Mouse (Mus musculus): Measurements from ENCODE around the gene 9530077C05Rik.
"Not testable (repeated sequence)": the region's sequence is repeated elsewhere in the genome, so short reads cannot be mapped to it uniquely, and the experiment has no call there.

The 9530077C05Rik gene

DNA sequence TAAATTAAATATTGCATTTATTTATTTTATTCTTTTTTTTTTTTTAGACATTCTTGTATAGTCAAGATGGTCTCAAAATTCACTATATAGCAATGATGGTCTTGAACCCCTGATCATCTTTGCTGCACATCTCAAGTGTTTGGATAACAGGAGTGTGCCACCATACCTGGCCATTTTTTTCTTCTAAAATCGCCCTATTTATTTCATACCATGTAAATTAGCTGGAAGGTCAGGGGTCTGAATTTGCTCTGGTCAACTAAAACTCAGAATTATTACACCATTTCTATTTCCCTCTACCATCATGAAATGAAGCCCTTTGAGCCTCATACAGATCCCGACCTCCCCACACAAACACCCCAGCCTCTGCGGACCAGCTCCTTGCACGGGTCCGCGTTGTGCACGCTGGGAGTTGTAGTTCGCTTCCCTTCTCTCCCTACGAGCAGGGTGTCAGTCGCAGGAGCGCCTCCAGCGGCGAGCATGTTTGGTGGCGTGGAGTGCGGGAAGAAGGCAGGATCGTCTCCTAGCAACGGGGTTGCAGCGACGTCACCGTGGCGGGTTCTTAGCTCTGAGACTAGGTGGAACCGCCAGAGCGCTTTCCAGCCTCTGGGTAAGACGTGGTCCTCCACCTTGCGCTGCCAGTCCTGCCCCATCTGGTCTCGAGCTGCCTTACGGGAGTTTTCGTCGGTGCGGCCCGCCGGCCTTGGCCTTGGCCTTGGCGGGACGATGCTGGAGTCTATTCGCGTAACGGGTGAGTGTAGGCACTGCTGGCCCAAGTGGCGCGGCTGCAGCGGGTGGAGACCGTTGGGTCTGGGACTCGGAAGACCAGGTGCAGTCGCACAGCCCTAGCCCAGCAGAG is at the start of gene 9530077C05Rik:
9530077C05Rik (plus strand) TSS at position 512 of the 856 bp plus-strand sequence.
- peak; percentile 93 for DNase-seq (ENCODE audit: low spot score)

DNA sequence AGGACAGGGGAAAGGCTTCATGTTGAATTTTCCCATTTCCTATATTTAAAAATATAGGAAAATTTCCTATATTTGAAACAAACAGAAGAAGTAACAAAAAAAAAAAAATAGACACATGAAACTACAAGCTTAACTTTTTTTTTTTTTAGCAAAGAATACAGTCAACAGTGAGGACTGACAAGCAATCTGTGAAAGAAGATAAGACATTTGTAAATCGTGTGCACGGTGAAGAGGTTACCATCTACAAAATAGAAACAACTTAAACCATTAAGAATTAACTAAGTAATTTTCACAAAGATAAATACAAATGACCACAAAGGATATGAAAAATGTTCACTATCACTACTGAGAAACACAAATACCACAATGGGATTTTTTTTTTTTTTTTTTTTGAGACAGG is 45.1 kb upstream of the 9530077C05Rik start:
- DNase-seq (ENCODE audit: low spot score), result no peak

DNA sequence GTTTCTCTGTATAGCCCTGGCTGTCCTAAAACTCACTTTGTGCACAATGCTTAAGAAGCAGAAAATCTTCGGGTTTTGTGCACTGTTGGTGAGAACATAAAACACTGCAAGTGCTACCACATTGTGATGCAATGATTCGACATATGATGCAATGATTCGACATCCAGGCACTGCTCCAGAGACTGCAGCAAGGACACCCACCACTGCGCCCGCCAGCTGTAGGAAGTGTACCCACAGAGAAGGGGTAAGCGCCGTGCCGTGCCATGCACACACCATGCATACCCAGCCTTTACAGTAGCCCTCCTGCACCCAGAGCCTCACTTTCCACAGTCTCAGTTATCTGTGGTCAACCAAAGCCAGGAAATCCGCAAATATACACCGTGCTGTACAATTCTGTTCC is 44.7 kb upstream of the 9530077C05Rik start:
- DNase-seq (ENCODE audit: low spot score), result no peak

DNA sequence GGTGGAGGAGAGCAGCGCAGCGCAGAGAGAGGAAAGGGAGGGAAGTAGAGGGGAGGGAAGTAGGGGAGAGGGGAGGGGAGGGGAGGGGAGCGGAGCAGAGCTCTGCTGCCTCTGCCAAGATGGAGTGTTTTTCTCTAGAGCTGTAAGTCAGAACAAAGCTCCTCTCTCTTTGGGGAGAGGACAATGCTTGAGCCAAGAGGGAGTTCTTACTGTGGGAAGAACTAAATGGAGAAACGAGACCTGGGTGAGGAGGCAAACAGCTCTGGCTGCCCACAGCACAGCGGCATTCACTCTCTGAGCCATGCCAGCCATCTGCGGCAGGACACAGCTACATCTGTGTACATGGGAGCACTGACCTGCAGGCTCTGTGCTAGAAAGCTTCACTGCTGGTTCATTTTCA is 43.3 kb upstream of the 9530077C05Rik start:
- DNase-seq (ENCODE audit: low spot score), result no peak

DNA sequence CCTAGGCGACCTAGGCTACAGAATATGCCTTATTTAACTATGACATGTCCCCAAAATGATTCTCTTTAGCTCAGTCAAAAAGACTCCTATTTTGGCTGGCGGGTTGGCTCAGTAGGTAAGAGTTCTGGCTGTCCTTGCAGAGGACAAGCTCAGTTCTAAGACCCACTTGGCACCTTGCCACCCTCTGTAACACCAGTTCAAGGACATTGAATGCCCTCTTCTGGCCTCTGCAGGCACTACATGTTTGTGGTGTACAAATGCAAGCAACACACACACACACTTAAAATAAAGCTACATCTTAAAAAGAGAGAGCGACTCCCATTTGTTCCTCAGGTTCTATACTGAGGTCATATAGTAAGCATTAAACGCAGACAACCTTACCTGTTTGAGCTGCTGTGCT is 38.6 kb upstream of the 9530077C05Rik start:
- no peak for DNase-seq (ENCODE audit: low spot score)

DNA sequence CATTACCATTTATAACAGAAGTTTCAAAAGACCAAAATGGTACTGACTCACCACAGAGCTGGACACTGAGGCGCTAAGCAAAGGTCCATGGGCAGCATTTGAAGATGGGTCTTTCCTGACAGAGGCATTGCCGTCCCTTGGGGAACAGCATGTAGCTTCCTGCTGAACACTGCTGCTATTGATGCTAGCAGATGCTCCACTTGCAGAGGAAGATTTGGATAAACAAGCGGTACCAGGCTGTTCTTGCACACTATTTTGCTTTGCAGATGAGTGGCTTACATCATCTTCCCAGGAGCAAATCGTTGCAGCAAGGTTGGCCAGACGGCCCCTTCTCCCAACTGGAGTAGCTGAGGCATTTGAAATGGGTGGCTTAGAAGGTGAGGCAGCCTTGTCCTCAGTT is 35.2 kb upstream of the 9530077C05Rik start:
- no peak for DNase-seq (ENCODE audit: low spot score)

DNA sequence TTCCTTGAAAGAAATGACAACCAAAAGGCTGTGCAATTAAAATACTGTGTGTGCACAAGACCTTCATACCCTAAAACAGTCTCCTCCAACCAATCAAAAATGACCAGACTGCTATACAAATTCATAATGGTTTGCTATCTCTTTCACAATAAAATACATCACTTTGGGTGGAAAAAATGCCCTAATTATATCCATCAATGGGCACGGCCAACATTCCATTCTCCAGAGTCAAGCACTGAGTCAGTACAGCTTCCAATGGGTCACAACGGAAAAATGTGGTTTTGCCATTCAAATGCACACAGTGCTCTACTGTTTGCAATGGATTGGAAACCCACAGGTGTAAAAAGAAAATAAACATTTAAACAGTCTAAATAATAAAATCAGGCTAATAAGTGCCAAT is 25.4 kb upstream of the 9530077C05Rik start:
- no peak for DNase-seq (ENCODE audit: low spot score)

DNA sequence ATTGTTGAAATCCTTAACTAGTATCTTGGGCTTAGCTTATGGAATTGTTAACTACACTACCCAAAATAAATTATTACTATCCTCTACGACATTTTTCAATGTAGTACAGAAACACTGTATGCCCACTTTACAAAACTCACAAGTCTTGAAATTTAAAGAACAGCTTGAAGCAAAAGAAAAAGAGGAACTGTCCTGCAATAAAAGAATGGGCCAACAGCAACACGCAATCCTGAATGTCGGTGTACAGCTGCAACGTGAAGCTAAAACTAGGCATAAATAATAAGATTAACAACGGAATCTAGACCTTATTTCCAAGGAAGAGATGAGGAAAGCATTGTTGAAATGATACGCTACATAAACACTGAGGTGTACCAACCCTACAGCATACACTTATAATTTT is 23.4 kb upstream of the 9530077C05Rik start:
- no peak for DNase-seq (ENCODE audit: low spot score)

DNA sequence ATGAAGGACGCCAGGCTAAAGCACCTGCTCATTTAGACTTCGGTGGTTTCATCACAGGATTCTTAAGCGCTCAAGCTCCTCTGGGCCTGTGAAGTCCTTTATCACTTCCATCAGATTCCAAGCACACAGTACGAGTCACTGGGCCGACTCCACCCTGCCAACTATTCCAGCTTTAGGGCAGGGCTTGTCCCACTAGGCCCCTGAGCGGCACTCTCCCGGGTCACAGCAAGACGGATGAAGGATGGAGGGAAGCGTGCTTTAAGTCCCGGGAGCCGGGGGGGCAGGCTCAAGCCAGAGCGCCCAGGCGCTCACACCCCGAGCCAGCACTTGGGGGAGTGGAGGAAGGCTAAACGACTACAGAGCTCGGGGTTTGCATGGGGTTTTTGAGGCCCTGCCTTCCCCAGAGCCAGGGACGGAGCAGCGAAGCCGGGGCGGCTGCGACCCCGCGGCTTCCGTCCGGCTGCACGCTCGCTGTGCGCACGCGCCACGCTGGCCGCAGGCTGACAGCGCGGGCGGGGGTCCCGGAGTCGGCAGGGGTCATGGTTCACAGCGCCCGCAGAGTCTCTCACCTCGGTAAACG is 22.8 kb upstream of the 9530077C05Rik start:
- no peak for DNase-seq (ENCODE audit: low spot score)

DNA sequence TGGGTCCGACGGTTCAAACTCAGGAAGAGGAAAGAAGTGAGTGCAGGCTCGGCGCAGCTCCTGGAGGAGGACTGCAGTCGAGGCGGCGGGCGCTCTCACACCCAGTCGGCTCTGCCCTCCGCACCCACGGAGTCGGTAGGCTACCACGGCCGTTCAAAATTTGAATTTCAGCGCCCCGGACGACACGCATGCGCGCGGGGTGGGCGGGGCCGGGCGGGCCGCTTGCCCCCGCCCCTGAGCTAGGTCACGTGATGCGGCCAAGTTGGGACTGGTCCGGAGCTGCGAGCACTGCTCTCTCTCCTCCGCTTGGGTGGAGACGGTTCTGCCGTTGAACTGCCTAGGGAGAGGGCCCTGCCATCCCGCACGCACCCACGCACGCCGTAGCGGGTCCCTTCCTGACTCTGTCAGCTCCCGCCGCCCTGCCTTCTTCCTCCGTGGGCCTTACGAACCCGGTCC is 22.3 kb upstream of the 9530077C05Rik start, which contains the start of gene Anln:
Anln (minus strand) TSS at position 168 of the 456 bp plus-strand sequence.
- DNase-seq (ENCODE audit: low spot score), result peak; percentile 86

DNA sequence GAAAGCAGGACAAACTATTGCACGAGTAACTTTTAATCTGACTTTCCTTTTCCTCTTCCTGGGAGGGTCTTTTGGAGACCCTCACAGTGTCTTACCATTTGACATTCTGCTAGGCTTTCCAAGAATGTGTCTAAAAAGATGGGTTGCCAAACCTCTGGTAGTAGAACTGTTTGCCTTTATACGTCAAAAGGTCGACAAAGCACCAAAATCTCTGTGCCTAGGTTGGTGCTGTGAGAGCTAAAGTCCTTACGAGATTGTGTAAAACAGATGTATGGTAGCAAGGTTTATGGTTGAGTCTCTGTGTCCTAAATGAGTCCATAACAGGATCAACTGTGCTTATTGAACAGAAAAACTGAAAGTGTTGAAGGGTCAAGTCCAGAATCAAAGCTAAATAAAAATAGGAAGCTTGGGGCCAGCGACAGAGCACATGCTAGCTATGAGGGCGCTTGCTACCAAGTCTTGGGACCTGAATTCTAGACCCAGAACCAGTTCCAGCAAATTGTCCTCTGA is 21.5 kb upstream of the 9530077C05Rik start:
- no peak for DNase-seq (ENCODE audit: low spot score)

DNA sequence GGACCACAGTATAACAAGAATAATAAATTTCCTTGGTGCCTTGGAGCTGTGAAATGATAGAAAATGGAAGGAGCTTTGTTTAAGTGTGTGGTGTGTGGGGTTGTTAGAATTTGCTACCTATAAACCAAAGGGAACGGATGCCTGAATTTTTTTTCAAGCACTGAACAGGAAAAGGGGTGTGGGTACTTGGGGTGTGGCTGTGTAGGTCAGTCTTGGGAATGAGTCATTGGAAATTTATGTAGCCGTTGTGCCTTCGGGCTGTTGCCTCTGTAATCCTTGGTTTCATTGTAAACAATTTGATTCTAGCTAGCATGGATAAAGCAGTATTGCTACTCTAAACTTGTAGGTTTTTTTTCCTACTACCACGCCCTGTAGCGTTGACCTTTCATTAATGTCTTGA is 20.9 kb upstream of the 9530077C05Rik start:
- no peak for DNase-seq (ENCODE audit: low spot score)

DNA sequence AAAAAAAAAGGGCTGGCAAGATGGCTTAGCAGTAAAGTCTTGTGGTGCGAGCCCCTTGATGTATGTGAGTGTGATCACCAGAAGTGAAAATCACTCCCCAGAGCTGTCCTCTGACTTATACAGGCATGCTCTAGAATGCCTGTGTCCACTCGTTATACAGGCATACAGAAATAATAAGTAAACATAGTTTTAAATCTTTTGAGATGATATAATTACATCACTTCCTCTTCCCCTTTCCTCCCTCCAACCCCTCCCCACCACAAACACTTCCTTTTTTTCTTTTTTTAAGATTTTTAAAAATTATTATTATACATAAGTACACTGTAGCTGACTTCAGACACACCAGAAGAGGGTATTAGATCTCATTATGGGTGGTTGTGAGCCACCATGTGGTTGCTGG is 16.6 kb upstream of the 9530077C05Rik start:
- no peak for DNase-seq (ENCODE audit: low spot score)

DNA sequence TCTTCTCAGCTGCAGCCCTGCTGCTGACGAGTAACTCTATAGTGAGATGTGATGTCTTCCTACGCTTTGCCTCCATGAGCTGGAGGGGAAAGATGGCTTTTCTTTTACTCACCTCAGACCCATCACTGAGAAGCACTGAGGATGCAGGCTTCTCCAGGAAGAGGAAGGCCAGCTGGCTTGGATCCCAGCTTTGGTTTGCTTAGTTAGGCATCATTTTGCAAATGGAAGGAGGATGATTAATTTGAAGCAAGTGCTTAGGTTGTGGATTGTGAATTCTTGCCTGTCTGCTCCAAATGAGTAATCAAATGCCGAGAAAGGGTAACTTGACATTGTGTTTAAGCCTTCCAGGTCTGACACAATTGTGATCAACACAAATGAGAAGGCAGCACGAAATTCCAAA is 12.3 kb upstream of the 9530077C05Rik start:
- no peak for DNase-seq (ENCODE audit: low spot score)

DNA sequence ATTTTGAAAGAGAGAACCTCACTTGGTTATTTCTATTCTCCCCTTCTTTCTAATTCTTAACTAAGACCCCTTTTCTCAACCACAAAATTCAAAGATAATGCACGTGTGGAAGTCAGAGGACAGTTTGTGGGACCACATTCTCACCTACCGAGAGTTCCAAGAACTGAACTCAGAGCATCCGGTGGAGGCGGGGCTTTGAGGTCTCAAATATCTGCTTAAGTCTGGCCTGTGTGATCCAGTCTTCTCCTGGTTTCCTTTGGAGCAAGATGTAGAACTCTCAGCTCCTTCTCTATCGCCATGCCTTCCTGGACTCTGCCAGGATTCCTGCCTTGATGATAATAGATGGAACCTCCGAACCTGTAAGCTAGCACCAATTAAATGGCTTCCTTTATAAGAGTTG is 9.3 kb upstream of the 9530077C05Rik start:
- no peak for DNase-seq (ENCODE audit: low spot score)

DNA sequence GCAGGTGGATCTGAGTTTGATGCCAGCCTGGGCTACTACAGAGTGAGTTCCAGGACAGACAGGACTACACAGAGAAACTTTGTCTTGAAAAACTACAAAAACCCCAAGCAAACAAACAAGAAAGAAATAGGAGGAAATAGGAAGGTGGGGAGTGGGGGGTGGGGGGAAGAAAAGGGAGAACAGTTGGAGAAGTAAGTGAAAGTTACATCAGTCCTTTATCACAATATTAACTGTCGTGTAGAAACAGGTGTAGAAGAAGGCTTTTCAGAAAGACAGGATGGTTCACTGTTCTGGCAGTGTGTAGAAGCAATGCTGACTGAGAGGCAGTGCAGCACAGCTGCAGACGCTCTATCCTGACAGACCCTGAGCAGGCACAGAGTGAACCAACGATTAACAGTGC is 8.3 kb upstream of the 9530077C05Rik start:
- no peak for DNase-seq (ENCODE audit: low spot score)

DNA sequence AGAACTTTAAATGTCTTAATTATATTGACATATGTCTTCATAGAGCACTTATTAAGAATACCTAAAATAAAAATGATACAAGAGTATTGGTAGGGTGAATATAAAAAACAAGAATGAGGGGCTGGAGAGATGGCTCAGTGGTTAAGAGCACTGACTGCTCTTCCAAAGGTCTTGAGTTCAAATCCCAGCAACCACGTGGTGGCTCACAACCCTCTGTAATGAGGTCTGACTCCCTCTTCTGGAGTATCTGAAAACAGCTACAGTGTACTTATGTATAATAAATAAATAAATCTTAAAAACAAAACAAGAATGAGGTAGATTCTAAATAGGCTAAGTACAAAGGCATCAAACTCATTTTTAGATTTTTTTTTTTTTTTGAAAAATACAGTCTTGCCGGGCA is 7.8 kb upstream of the 9530077C05Rik start:
- DNase-seq (ENCODE audit: low spot score), result not testable (repeated sequence)

DNA sequence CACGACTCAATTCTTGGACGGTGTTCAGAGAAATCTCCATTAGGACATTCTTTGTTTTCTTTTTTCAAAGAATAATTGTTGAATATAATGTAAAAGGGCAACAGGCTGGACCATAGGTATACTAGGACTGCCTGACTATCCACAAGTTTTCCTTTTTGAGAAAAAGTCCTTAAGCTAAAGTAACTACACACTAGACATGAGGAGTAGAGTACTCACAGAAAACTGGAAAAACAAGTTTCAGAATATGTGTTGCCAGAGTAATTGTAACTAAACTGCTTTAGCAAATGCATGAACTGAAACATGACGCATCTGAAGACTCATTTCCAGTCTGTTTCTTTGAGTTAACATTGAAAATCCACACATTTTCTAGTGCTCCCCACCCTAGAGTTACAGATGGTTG is 5.9 kb upstream of the 9530077C05Rik start:
- no peak for DNase-seq (ENCODE audit: low spot score)

DNA sequence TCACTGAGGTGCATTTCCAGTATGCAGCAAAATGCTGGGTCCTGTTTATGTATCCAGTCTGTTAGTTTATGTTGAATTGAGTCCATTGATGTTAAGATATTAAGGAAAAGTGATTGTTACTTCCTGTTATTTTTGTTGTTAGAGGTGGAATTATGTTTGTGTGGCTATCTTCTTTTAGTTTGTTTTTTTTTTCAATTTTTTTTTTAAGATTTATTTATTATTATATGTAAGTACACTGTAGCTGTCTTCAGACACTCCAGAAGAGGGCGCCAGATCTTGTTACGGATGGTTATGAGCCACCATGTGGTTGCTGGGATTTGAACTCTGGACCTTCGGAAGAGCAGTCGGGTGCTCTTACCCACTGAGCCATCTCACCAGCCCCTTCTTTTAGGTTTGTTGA is 3.7 kb upstream of the 9530077C05Rik start:
- DNase-seq (ENCODE audit: low spot score), result not testable (repeated sequence)

DNA sequence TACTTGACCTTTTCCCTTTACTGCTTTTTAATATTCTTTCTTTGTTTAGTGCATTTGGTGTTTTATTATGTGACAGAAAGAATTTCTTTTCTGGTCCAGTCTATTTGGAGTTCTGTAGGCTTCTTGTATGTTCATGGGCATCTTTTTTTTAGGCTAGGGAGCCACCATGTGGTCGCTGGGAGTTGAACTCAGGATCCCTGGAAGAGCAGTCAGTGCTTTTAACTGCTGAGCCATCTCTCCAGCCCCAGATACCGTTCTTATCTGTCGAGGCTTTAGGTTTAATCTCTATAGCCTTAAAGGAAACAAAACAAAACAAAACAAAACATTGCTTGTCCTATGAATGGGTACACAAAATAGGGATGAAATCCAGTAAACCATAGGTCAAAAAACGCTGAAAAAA is 3.0 kb upstream of the 9530077C05Rik start:
- not testable (repeated sequence) for DNase-seq (ENCODE audit: low spot score)

DNA sequence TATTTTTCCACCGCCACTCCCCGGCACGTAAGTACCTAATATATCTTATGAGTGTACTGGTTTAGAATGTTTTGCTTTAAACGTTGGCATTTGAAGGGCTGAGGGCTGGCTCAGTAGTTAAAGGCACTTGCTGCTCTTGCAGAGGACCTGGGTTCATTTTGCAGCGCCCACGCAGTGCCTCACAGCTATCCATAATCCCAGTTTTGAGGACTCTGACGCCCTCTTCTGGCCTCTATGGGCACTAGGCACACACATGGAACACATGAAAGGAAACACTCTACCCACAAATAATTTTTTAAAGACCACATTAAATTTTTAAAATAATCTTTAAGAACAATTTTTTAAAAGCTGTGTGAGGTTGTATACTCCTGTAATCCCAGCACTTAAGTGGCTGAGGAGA is 1.8 kb upstream of the 9530077C05Rik start:
- no peak for DNase-seq (ENCODE audit: low spot score)

DNA sequence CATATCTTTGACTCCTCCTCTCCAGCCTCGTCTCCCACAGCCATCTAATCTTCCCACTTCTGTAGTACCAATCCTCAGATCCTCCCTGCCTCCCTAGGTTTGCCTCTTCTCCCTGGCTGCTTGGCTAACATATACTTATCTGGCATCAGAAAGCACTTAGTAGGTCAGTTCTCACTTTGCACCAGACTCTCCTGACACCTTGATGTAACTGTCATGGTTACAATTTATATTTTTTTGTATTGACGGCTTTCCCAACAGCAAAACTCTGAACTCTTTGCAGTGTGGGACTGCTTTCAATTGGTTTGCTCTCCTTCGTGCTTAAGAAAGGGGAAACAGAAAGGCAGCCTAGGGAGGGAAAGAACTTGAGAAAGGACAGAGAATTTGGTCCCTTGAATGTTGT is 4.9 kb downstream of the 9530077C05Rik start:
- DNase-seq (ENCODE audit: low spot score), result no peak

DNA sequence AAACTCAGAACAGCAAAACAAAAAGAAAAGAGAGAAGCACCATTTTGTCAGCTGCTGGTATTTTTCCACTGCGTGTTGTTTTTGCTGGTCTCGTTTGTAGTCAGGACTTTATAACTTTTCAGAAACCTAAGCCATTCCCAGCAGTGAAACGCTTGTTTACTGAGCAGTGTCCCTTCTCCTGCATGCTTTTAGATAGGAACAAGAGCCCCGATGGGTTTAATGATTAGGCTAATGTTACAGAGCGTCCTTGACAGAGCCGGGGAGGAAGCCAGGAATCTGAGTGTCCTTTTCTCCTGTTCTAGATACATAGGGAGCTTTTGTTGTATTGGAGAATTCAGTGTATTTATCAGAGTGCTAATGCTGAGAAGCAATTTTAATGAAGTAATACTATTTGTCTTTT is 6.2 kb downstream of the 9530077C05Rik start:
- no peak for DNase-seq (ENCODE audit: low spot score)
